Mouse (Mus musculus): ENCODE measurements around the gene Ccnl2.

Gene Ccnl2

GRCm38 (mm10) chr4:155790650-155791161, 21.6 kb upstream of the Ccnl2 start:
- no peak for DNase-seq

- no peak for DNase-seq
Measured at GRCm38 (mm10) chr4:155791240-155791933, 20.9 kb upstream of the Ccnl2 start.

- no peak for DNase-seq
Measured at GRCm38 (mm10) chr4:155793730-155794129, 18.6 kb upstream of the Ccnl2 start.

GRCm38 (mm10) chr4:155802075-155802474, 10.2 kb upstream of the Ccnl2 start:
- no peak for DNase-seq

GRCm38 (mm10) chr4:155802741-155803339, 9.4 kb upstream of the Ccnl2 start, which contains the start of gene Mrpl20:
Mrpl20 (plus strand) TSS chr4:155802878.
- no peak for DNase-seq

GRCm38 (mm10) chr4:155803340-155804041, 8.8 kb upstream of the Ccnl2 start:
- peak; percentile 99 for DNase-seq

GRCm38 (mm10) chr4:155807841-155808240, 4.4 kb upstream of the Ccnl2 start:
- no peak for DNase-seq

- peak; percentile 56 to 69 for DNase-seq
Measured at GRCm38 (mm10) chr4:155812665-155813181, 434 bp downstream of the Ccnl2 start.

- no peak for DNase-seq
Measured at GRCm38 (mm10) chr4:155817533-155817932, 5.2 kb downstream of the Ccnl2 start.

- peak; percentile 39 to 60 for DNase-seq
Measured at GRCm38 (mm10) chr4:155821025-155821424, 8.7 kb downstream of the Ccnl2 start.

GRCm38 (mm10) chr4:155823443-155823842, 11.2 kb downstream of the Ccnl2 start:
- DNase-seq, result no peak

GRCm38 (mm10) chr4:155829866-155830265, 17.6 kb downstream of the Ccnl2 start:
- no peak for DNase-seq

GRCm38 (mm10) chr4:155830596-155830995, 18.3 kb downstream of the Ccnl2 start:
- DNase-seq, result no peak

GRCm38 (mm10) chr4:155831205-155831766, 19.0 kb downstream of the Ccnl2 start, which contains the start of gene Aurkaip1:
Aurkaip1 (plus strand) TSS chr4:155831272.
- DNase-seq, result peak; percentile 99

- DNase-seq, result no peak
Measured at GRCm38 (mm10) chr4:155831831-155832230, 19.5 kb downstream of the Ccnl2 start.

GRCm38 (mm10) chr4:155832321-155832720, 20.0 kb downstream of the Ccnl2 start:
- DNase-seq, result peak in 1 of 2 experiments; percentile 43

- DNase-seq, result no peak
Measured at GRCm38 (mm10) chr4:155833234-155833633, 20.9 kb downstream of the Ccnl2 start.

GRCm38 (mm10) chr4:155833836-155834235, 21.5 kb downstream of the Ccnl2 start:
- peak; percentile 87 to 93 for DNase-seq

GRCm38 (mm10) chr4:155837404-155838010, 25.2 kb downstream of the Ccnl2 start:
- DNase-seq, result no peak

GRCm38 (mm10) chr4:155838187-155839153, 26.2 kb downstream of the Ccnl2 start:
- DNase-seq, result no peak

- DNase-seq, result peak; percentile 48 to 65
Measured at GRCm38 (mm10) chr4:155839483-155839910, 27.2 kb downstream of the Ccnl2 start, which contains the start of gene Mxra8. Mxra8 (plus strand) TSS chr4:155839680.

All from cerebellum, postnatal 10 days (tissue).